Mouse (Mus musculus) erythroblast, embryonic 14.5 days (primary cell): ENCODE data around the gene Il1rl2.

ENCODE experiments used
- GATA1 ChIP-seq: IDR thresholded peaks from 2 replicates; pipeline ENCODE4 v1.6.1; 2012; ENCODE audit warnings: low read length, inconsistent platforms, mixed read lengths
- TAL1 ChIP-seq: IDR thresholded peaks from 3 replicates; pipeline ENCODE4 v1.6.1; 2012; ENCODE audit warnings: low read length, inconsistent platforms, mixed read lengths

DNA sequence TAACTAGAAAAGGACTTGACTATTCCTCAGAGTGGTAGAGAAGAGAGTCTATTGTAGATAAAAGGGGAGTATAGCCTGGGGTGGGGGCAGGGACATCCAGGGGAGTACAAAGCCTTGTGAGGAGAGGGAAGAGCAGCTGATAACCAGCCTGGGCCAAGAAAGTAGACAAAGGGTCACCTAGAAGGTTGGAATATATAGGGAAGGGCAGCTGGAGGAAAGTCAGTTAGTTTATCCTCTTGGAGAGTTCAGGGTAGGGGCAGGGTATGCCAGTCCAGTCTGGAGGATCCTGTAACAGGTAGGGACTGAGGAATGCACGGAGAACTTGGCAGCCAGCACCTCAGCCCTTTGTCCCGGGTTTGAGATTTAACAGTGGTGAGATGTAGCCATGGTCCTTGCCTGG, 33.9 kb downstream of the Il1rl2 start:
- no peak for TF ChIP-seq GATA1
- TF ChIP-seq TAL1, result no peak
